Mouse (Mus musculus) heart, postnatal 4 days (tissue): ENCODE results near the gene Enpp1. TPM values are rescaled to one million over a fixed set of nuclear protein-coding genes. Genes with fewer than 3 reads are reported as not detected.
"Not testable (repeated sequence)": the region's sequence is repeated elsewhere in the genome, so short reads cannot be mapped to it uniquely, and the experiment has no call there.

ENCODE experiments used
- DNase-seq: peaks from one replicate; pipeline ENCODE4 v3.0.0; 2021
- total RNA-seq, 2 experiments: library from RNA; stranded (reverse); gene quantifications; 2 replicates each; pipeline ENCODE4 v1.2.3; 2021

Enpp1 gene
- total RNA-seq, 2 experiments from 2014 or later, result 6.9 to 7.2 TPM

- no peak for DNase-seq
Measured at GRCm38 (mm10) chr10:24636986-24637385, 75.0 kb downstream of the Enpp1 start.

GRCm38 (mm10) chr10:24635884-24636283, 76.1 kb downstream of the Enpp1 start:
- no peak for DNase-seq

- DNase-seq, result no peak
Measured at GRCm38 (mm10) chr10:24635331-24635815, 76.6 kb downstream of the Enpp1 start.

- DNase-seq, result peak; percentile 29
Measured at GRCm38 (mm10) chr10:24634288-24634687, 77.7 kb downstream of the Enpp1 start.

- DNase-seq, result no peak
Measured at GRCm38 (mm10) chr10:24631122-24631521, 80.8 kb downstream of the Enpp1 start.

GRCm38 (mm10) chr10:24630469-24631081, 81.4 kb downstream of the Enpp1 start:
- DNase-seq, result peak; percentile 86

GRCm38 (mm10) chr10:24629086-24629720, 82.8 kb downstream of the Enpp1 start:
- DNase-seq, result no peak

GRCm38 (mm10) chr10:24628466-24628865, 83.5 kb downstream of the Enpp1 start:
- no peak for DNase-seq

GRCm38 (mm10) chr10:24627262-24627661, 84.7 kb downstream of the Enpp1 start:
- no peak for DNase-seq

GRCm38 (mm10) chr10:24625060-24625701, 86.8 kb downstream of the Enpp1 start:
- peak; percentile 94 for DNase-seq

- DNase-seq, result peak; percentile 90
Measured at GRCm38 (mm10) chr10:24622586-24622985, 89.4 kb downstream of the Enpp1 start.

GRCm38 (mm10) chr10:24621572-24621971, 90.4 kb downstream of the Enpp1 start:
- DNase-seq, result peak; percentile 80

- not testable (repeated sequence) for DNase-seq
Measured at GRCm38 (mm10) chr10:24616572-24616971, 95.4 kb downstream of the Enpp1 start.

- DNase-seq, result peak; percentile 6
Measured at GRCm38 (mm10) chr10:24615799-24616198, 96.2 kb downstream of the Enpp1 start.

- no peak for DNase-seq
Measured at GRCm38 (mm10) chr10:24614726-24615125, 97.2 kb downstream of the Enpp1 start.

GRCm38 (mm10) chr10:24609766-24610165, 102.2 kb downstream of the Enpp1 start:
- DNase-seq, result peak; percentile 62

GRCm38 (mm10) chr10:24609146-24609545, 102.8 kb downstream of the Enpp1 start:
- no peak for DNase-seq

GRCm38 (mm10) chr10:24603727-24604126, 108.2 kb downstream of the Enpp1 start:
- DNase-seq, result no peak

- no peak for DNase-seq
Measured at GRCm38 (mm10) chr10:24603035-24603434, 108.9 kb downstream of the Enpp1 start.

- no peak for DNase-seq
Measured at GRCm38 (mm10) chr10:24599802-24600201, 112.2 kb downstream of the Enpp1 start.

- DNase-seq, result no peak
Measured at GRCm38 (mm10) chr10:24598693-24599092, 113.3 kb downstream of the Enpp1 start.

- DNase-seq, result no peak
Measured at GRCm38 (mm10) chr10:24597789-24598188, 114.2 kb downstream of the Enpp1 start.

GRCm38 (mm10) chr10:24596869-24597339, 115.1 kb downstream of the Enpp1 start:
- DNase-seq, result peak; percentile 53
